Mouse (Mus musculus): Measurements from ENCODE around the gene Gtpbp8.

Gene Gtpbp8

GRCm38 (mm10) chr16:44724847-44725246 lies 21.3 kb downstream of the Gtpbp8 start:
- DNase-seq: peak in 1 of 2 experiments; percentile 16

GRCm38 (mm10) chr16:44724083-44724787 lies 21.9 kb downstream of the Gtpbp8 start, which contains the start of gene Nepro:
TSS of gene Nepro (plus strand) at chr16:44724301.
- peak; percentile 95 for DNase-seq

- DNase-seq: no peak
Measured at GRCm38 (mm10) chr16:44722666-44723065, 23.5 kb downstream of the Gtpbp8 start.

GRCm38 (mm10) chr16:44720518-44720917 lies 25.6 kb downstream of the Gtpbp8 start:
- DNase-seq: no peak

- DNase-seq: peak in 1 of 2 experiments; percentile 34
Measured at GRCm38 (mm10) chr16:44719349-44719748, 26.8 kb downstream of the Gtpbp8 start.

GRCm38 (mm10) chr16:44717838-44718237 lies 28.3 kb downstream of the Gtpbp8 start:
- DNase-seq: no peak

GRCm38 (mm10) chr16:44717141-44717634 lies 29.0 kb downstream of the Gtpbp8 start:
- no peak for DNase-seq

- peak; percentile 15 to 53 for DNase-seq
Measured at GRCm38 (mm10) chr16:44716305-44717140, 29.6 kb downstream of the Gtpbp8 start.

GRCm38 (mm10) chr16:44703458-44703857 lies 42.7 kb downstream of the Gtpbp8 start:
- no peak for DNase-seq

GRCm38 (mm10) chr16:44702272-44702671 lies 43.9 kb downstream of the Gtpbp8 start:
- no peak for DNase-seq

GRCm38 (mm10) chr16:44701155-44701554 lies 45.0 kb downstream of the Gtpbp8 start:
- no peak for DNase-seq

- no peak for DNase-seq
Measured at GRCm38 (mm10) chr16:44697473-44698205, 48.5 kb downstream of the Gtpbp8 start.

GRCm38 (mm10) chr16:44695859-44696620 lies 50.1 kb downstream of the Gtpbp8 start:
- peak; percentile 20 to 41 for DNase-seq

- no peak for DNase-seq
Measured at GRCm38 (mm10) chr16:44695214-44695858, 50.8 kb downstream of the Gtpbp8 start.

GRCm38 (mm10) chr16:44693695-44694094 lies 52.5 kb downstream of the Gtpbp8 start:
- DNase-seq: no peak

GRCm38 (mm10) chr16:44692541-44692940 lies 53.6 kb downstream of the Gtpbp8 start:
- DNase-seq: no peak

GRCm38 (mm10) chr16:44691561-44692141 lies 54.5 kb downstream of the Gtpbp8 start:
- DNase-seq: peak; percentile 11 to 38

- no peak for DNase-seq
Measured at GRCm38 (mm10) chr16:44691066-44691465, 55.1 kb downstream of the Gtpbp8 start.

- DNase-seq: no peak
Measured at GRCm38 (mm10) chr16:44690501-44690900, 55.7 kb downstream of the Gtpbp8 start.

- DNase-seq: no peak
Measured at GRCm38 (mm10) chr16:44688507-44688906, 57.7 kb downstream of the Gtpbp8 start.

GRCm38 (mm10) chr16:44687719-44688420 lies 58.3 kb downstream of the Gtpbp8 start:
- no peak for DNase-seq

All from lung, adult 18-20 months (tissue).